Mouse (Mus musculus): ENCODE data around the gene Ola1.

DNA sequence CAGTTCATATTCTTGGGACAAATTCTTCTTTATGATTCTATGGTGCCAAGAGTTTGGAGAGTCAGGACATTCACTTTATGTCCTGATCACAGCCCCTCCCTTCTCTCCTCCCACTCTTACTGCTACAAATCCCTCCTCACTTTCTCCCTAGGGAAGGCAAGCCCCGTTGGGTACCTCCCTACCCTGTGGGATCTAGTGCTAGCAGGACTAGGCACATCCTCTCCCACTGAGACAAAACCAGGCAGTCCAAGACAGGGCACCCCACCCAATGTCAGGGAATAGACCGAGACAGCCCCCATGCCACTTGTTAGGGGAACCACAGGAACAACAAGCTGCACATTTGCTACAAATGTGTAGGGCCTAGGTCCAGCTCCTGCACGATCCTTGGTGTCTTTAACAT lies 131.1 kb downstream of the Ola1 start:
- TF ChIP-seq CTCF (IDR thresholded peaks at IDR 0.05; ENCODE audit: low read depth) (no peak), EP300 (IDR thresholded peaks at IDR 0.05; ENCODE audit: low read depth) (no peak)

Measured in heart, postnatal 0 days (tissue).